Mouse (Mus musculus): ENCODE results near the gene Asna1. TPM values are rescaled to one million over a fixed set of nuclear protein-coding genes. Genes with fewer than 3 reads are reported as not detected.

The Asna1 gene
- polyA plus RNA-seq, 1 experiment = 267 TPM

DNA sequence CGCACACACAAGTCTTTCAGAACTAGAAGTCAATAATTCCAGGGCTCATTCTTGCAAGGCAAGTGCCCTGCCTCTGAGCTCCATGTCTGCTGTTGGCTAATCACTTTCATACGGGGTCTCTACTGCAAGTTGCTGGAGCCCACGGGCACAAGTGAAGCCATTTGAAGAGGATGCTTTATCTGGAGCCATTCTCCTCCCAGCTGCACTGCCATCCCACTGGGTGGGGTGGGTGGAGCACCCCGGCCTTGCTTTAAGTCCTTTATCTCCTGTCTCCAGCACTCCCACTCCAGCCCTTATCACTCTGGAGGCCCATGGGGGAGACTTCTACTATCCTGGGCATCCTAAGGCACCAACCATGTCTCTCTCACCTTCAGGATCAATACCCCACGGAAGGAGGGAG lies 54.2 kb downstream of the Asna1 start:
- H3K4me3 ChIP-seq (ENCODE audit: insufficient read depth, low read length) = no peak overlapping the region; the same call in 1 of the 2 replicates
- TF ChIP-seq POLR2A (IDR thresholded peaks at IDR 0.05; ENCODE audit: extremely low read depth, insufficient read depth, low read length) (no peak), CTCF (IDR thresholded peaks at IDR 0.05; ENCODE audit: extremely low read depth, insufficient read depth, low read length) (no peak)
- peaks cover 6% of the 10 kb centered on the region; the same call in 1 of the 2 replicates for H3K4me1 ChIP-seq (ENCODE audit: control insufficient read depth, insufficient read depth, low read length)
- H3K27ac ChIP-seq (ENCODE audit: insufficient read depth, low read length) = no peak overlapping the region

DNA sequence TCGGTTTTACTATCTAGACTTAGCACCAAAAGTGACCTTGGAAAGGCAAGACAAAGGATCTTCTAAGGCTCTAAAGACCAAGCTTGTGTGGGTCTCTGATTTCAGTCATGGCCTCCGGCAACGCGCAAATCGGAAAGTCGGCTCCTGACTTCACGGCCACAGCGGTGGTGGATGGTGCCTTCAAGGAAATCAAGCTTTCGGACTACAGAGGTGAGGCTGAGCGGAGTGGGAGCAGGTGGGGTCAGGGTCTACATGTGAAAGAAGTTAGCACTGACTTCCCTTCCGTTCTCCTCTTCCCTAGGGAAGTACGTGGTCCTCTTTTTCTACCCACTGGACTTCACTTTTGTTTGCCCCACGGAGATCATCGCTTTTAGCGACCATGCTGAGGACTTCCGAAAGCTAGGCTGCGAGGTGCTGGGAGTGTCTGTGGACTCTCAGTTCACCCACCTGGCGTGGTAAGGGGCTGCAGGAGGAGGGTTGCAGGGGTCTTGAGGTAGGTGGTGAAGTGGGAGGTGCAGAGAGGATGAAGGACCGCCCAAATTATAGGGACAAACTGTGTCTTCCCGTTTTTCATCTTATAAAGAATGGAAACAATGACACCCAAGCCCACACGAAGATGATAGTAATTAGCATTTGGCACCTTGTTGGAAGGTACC lies 54.8 kb downstream of the Asna1 start:
- peaks cover 6% of the 10 kb centered on the region; the same call in 1 of the 2 replicates for H3K4me1 ChIP-seq (ENCODE audit: control insufficient read depth, insufficient read depth, low read length)
- H3K27ac ChIP-seq (ENCODE audit: insufficient read depth, low read length) = peak overlapping the region; percentile 9; the same call in 1 of the 2 replicates
- peak overlapping the region; percentile 72 for H3K4me3 ChIP-seq (ENCODE audit: insufficient read depth, low read length)
- TF ChIP-seq POLR2A (IDR thresholded peaks at IDR 0.05; ENCODE audit: extremely low read depth, insufficient read depth, low read length) = no peak

DNA sequence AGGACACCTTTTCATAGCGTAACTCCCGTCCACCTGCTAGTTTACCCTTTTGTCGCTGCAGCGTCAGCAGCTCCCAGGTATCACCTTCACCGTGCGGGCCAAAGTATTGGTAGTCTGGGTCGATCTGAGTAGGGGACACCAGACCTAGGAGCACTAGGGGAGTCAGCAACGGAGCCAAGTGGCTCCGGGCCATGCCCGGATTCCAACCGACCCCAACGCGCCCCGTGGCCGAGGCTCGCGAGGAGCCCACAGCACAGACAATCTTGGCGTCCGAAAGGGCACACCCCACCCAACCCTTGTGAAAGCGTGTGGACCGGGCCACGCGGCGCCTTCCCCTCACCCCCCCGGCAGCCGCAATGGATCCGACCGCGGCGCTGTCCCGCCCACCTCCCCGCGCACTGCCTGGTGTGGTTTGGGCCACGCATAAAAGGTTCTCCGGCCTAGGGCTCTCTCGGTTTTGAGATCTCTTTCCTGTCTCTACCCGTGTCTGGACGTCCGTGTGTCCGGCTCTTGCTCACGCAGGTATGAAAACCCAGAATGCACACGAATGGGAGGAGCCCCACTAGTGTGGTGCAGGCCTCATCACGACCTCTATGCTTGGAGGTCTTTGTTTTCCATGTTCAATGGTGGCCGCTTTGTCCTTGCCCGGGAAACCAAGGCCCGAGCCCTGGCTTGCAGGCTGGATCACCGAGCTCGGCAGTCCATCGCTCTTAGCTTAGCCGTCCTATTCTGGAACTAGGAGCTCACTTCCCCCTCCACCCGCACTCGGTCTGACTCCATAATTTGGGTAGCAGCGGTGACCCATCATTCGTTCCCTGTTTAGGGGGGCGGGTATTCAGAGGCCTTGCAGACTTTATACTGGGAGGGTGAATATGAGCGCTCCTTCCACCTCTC lies 55.6 kb downstream of the Asna1 start, which contains the start of the genes Gm49661, Prdx2 and Rnaseh2a:
Gm49661 (minus strand) TSS at position 193 of the 894 bp plus-strand sequence.
Prdx2 (plus strand) TSS at position 347 of the 894 bp plus-strand sequence.
Rnaseh2a (minus strand) TSS at position 527 of the 894 bp plus-strand sequence.
- Histone ChIP-seq H3K27ac (ENCODE audit: insufficient read depth, low read length) (peak within 1 kb of the TSS; percentile 58), H3K4me1 (ENCODE audit: control insufficient read depth, insufficient read depth, low read length) (peaks cover 9% of the 10 kb centered on the region; the same call in 1 of the 2 replicates), H3K4me3 (ENCODE audit: insufficient read depth, low read length) (peak within 1 kb of the TSS; percentile 72)
- TF ChIP-seq POLR2A (IDR thresholded peaks at IDR 0.05; ENCODE audit: extremely low read depth, insufficient read depth, low read length) (peak; percentile 94), CTCF (IDR thresholded peaks at IDR 0.05; ENCODE audit: extremely low read depth, insufficient read depth, low read length) (no peak)

DNA sequence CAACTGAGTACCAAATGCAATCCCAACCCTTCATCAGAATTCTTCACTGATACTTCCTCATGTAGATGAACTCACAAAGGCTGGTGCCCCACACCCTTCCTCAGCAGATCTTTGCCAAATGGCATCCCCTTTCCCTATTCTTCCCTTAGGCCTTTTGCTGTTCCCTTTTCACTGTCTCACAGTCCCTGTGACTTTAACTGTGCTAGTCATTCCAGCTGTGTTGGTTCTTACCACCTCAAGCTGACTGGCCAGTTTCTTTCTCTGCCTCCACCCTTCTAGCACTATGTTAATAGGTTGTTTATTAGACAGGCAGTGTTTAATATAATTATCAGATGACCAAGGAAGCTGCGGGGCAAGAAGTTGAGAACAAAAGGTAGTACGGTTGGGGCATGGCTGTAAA lies 56.4 kb downstream of the Asna1 start:
- no peak for TF ChIP-seq CTCF (IDR thresholded peaks at IDR 0.05; ENCODE audit: extremely low read depth, insufficient read depth, low read length)
- no peak for TF ChIP-seq POLR2A (IDR thresholded peaks at IDR 0.05; ENCODE audit: extremely low read depth, insufficient read depth, low read length)
- Histone ChIP-seq H3K4me3 (ENCODE audit: insufficient read depth, low read length) (peak overlapping the region; percentile 72; the same call in 1 of the 2 replicates), H3K27ac (ENCODE audit: insufficient read depth, low read length) (no peak overlapping the region), H3K4me1 (ENCODE audit: control insufficient read depth, insufficient read depth, low read length) (peaks cover 9% of the 10 kb centered on the region; the same call in 1 of the 2 replicates)

Other genes with a start within 250 kb of the Asna1 start
- gene Nfix, start 224.9 kb downstream of the Asna1 start, polyA plus RNA-seq (2012; rRNA removed) = 82.8 and 89.1 TPM in 2 replicates
- 14.9 and 16.0 TPM in 2 replicates for gene Dand5, start 202.5 kb downstream of the Asna1 start, polyA plus RNA-seq (2012; rRNA removed)
- 26.0 and 31.2 TPM in 2 replicates for gene Gadd45gip1, start 193.8 kb downstream of the Asna1 start, polyA plus RNA-seq (2012; rRNA removed)
- 84.7 and 85.9 TPM in 2 replicates for gene Rad23a, start 184.6 kb downstream of the Asna1 start, polyA plus RNA-seq (2012; rRNA removed)
- 437 and 467 TPM in 2 replicates for gene Calr, start 178.3 kb downstream of the Asna1 start, polyA plus RNA-seq (2012; rRNA removed)
- 58.7 and 60.4 TPM in 2 replicates for gene Farsa, start 168.3 kb downstream of the Asna1 start, polyA plus RNA-seq (2012; rRNA removed)
- 3.7 and 4.2 TPM in 2 replicates for gene Syce2, start 153.2 kb downstream of the Asna1 start, polyA plus RNA-seq (2012; rRNA removed)
- 81.5 and 91.9 TPM in 2 replicates for gene Gcdh, start 131.4 kb downstream of the Asna1 start, polyA plus RNA-seq (2012; rRNA removed)
- 0.23 and 0.35 TPM in 2 replicates for gene Klf1, start 123.4 kb downstream of the Asna1 start, polyA plus RNA-seq (2012; rRNA removed)
- gene Dnase2a, start 116.7 kb downstream of the Asna1 start, polyA plus RNA-seq (2012; rRNA removed) = 6.1 and 6.7 TPM in 2 replicates
- gene Mast1, start 87.9 kb downstream of the Asna1 start, polyA plus RNA-seq (2012; rRNA removed) = 76.0 and 79.7 TPM in 2 replicates
- 6.0 and 6.1 TPM in 2 replicates for gene Rtbdn, start 78.3 kb downstream of the Asna1 start, polyA plus RNA-seq (2012; rRNA removed)
- gene Gm49661, start 55.8 kb downstream of the Asna1 start, polyA plus RNA-seq (2012; rRNA removed) = not detected in 2 replicates
- 287 TPM in 2 replicates for gene Prdx2, start 55.7 kb downstream of the Asna1 start, polyA plus RNA-seq (2012; rRNA removed)
- gene Rnaseh2a, start 55.5 kb downstream of the Asna1 start, polyA plus RNA-seq (2012; rRNA removed) = 37.3 and 37.7 TPM in 2 replicates
- gene Junb, start 46.6 kb downstream of the Asna1 start, polyA plus RNA-seq (2012; rRNA removed) = 57.5 and 81.7 TPM in 2 replicates
- 15.6 and 19.2 TPM in 2 replicates for gene Hook2, start 34.7 kb downstream of the Asna1 start, polyA plus RNA-seq (2012; rRNA removed)
- gene Best2, start 10.8 kb downstream of the Asna1 start, polyA plus RNA-seq (2012; rRNA removed) = not detected in 2 replicates
- gene Trir, start 1.5 kb upstream of the Asna1 start, polyA plus RNA-seq (2012; rRNA removed) = 118 and 119 TPM in 2 replicates
- gene Tnpo2, start 11.6 kb upstream of the Asna1 start, polyA plus RNA-seq (2012; rRNA removed) = 110 and 112 TPM in 2 replicates
- gene Fbxw9, start 34.8 kb upstream of the Asna1 start, polyA plus RNA-seq (2012; rRNA removed) = 45.1 and 45.8 TPM in 2 replicates
- gene Gm5741, start 42.7 kb upstream of the Asna1 start, polyA plus RNA-seq (2012; rRNA removed) = not detected in 2 replicates
- 70.6 and 74.6 TPM in 2 replicates for gene Dhps, start 46.5 kb upstream of the Asna1 start, polyA plus RNA-seq (2012; rRNA removed)
- gene Wdr83os, start 55.5 kb upstream of the Asna1 start, polyA plus RNA-seq (2012; rRNA removed) = 120 and 139 TPM in 2 replicates
- 54.7 and 56.4 TPM in 2 replicates for gene Wdr83, start 56.0 kb upstream of the Asna1 start, polyA plus RNA-seq (2012; rRNA removed)
- 49.2 and 50.1 TPM in 2 replicates for gene Man2b1, start 58.0 kb upstream of the Asna1 start, polyA plus RNA-seq (2012; rRNA removed)
- gene Zfp791, start 97.8 kb upstream of the Asna1 start, polyA plus RNA-seq (2012; rRNA removed) = 3.7 and 4.2 TPM in 2 replicates
- not detected in 2 replicates for gene Cks1brt, start 126.6 kb upstream of the Asna1 start, polyA plus RNA-seq (2012; rRNA removed)
- not detected in 2 replicates for gene Olfr371, start 200.7 kb upstream of the Asna1 start, polyA plus RNA-seq (2012; rRNA removed)

Measured in cortical plate, adult 2 months (tissue).